Mouse (Mus musculus): Measurements from ENCODE around the gene Ddn. TPM values are rescaled to one million over a fixed set of nuclear protein-coding genes. Genes with fewer than 3 reads are reported as not detected.

The Ddn gene
- 0.23 TPM in 1 of 2 replicates, not detected in the other for total RNA-seq (2017)

DNA sequence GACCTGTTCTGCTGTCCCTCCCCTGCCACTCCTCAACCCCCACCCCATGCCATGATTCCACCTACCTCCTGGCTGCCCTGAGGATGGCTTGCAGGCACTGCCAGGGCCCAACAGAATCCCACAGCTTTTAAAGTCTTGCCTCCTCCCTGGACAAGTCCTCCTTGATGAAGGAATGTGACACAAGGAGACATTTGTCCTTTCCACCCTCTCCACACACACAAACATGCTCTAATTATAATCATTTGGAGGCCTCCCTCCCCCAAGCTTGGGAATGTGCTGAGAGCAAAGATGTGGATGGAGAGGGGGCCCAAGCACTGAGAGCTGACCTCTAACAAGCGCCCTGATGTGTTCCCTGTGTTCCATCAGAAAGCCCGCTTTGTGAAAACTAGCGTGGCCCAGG lies at the start of gene Ddn:
Ddn (minus strand) TSS at position 101 of the 400 bp plus-strand sequence.
- ATAC-seq (replicated peaks; ENCODE audit: low read depth, poor library complexity, severe bottlenecking) = no peak

DNA sequence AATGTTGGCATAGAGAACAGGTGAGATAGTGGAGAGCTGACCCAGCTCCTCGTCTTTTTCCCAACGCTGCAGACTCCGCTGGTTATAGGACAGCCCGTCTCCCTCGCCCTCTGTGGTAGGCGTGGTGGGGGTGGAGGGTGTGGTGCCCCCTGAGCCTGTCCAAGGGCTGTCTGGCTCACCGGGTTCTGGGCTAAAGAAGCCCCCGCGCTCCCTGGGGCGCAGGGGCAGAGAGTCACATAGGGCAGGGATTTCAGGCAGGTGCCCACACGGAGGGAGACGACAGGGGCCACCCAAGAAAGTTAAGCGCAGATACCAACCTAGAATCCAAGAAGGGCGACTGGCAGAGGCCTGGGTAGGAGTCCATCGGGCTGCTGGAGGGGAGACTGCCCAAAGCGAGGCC lies 44.9 kb upstream of the Ddn start:
- ATAC-seq (replicated peaks; ENCODE audit: low read depth, poor library complexity, severe bottlenecking) = no peak

DNA sequence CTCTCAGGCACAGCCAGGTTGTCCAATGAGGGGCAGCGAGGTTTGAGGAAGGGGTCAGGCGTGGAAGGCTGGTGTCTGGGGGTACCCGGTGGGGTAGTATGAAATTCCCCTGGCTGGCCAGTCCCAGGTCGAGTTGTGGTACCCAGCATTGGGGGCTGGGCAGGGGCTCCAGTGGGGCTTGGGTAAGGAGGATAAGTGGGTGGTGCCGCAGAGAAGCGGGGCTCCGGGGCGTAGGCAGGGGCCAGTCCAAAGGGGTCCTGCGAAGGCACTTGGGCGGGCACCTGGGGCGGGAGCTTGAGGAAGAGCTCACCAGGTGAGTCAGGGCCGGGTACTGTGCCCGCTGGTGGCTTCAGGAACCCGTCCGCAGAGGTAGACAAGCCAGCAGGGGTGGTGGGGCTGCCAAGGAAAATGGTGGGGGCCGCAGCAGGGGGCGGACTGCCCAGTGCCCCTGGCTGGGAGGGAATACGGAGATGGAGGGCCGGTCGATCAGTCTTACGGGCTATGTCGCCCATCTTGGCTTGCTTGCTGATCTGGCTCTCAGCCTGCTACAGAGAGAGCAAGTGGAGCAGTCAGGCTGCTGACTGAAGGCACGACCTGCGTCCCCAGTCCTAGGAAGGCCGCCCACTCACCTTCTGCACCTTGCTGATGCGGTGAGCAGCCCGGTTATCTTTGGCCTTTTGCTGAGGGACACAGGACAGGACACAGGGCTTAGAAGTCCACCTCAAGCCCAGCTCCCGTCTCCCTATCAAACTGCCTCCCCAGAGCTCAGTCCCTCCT lies 44.1 kb upstream of the Ddn start:
- no peak for ATAC-seq (replicated peaks; ENCODE audit: low read depth, poor library complexity, severe bottlenecking)

DNA sequence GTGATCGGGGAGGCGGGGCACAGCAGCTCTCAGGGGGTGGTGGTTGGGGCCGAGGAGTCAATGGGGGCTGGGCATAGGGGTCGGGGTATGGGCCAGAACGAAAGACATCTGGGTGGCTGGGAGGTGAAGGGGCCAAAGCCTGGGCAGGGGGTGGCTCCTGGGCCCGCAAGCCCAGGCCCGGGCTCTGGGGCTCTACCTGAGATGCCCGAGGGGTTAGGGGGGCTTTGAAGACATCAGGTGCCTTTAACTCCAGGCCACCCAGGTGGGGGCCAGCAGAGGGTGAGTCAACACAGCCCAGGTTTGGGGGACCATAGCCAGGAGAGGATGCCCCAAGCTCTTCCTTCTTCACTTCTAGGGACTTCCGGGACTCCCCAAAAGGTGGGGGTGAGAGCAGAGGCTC lies 43.4 kb upstream of the Ddn start:
- no peak for ATAC-seq (replicated peaks; ENCODE audit: low read depth, poor library complexity, severe bottlenecking)

DNA sequence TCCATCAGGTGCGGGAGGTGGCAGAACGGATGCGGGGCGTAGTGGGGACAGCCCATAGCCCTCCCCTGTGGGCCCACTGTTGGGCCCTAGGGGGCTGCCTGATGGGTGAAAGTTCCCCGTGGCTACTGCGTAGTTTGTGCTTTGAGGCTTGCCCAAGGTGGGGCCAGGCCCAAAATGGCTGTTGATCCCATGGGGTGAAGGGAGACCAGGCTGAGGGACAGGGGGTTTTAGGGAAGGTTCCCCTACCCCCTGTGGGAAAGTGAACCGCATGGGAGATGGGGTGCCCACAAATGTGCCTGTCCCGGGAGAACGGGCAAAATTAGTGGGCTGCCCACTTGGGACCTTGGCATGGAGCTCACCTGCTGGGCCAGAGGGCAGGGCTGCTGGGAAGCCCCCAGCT lies 42.8 kb upstream of the Ddn start:
- no peak for ATAC-seq (replicated peaks; ENCODE audit: low read depth, poor library complexity, severe bottlenecking)

DNA sequence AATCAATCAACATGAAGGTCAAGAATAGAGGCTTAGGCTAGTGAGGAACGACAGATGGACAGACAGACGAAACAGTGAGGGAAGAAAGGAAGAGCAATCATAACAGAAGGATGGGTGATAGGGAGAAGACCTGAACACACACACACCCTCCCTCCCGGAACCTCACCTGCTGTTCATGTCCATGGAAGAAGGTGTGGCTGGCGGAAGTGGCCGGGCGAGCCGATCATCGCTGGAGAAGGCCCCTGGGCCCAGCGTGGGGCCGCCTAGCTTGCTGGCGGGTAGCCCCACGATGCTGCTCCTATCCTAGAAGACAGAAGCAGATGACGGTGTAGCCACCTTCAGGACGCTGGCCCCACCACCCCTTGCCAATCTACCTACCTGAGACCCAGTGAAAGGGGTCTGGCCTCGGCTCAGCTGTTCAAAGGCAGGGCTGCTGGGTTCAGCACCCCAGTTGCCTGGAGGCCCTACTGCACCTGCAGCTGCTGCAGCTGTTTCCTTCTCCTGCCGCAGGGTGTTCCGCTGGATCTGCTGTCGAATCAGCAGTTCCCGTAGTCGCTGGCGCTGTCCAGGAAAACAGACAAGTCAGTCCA lies 42.0 kb upstream of the Ddn start:
- no peak for ATAC-seq (replicated peaks; ENCODE audit: low read depth, poor library complexity, severe bottlenecking)

DNA sequence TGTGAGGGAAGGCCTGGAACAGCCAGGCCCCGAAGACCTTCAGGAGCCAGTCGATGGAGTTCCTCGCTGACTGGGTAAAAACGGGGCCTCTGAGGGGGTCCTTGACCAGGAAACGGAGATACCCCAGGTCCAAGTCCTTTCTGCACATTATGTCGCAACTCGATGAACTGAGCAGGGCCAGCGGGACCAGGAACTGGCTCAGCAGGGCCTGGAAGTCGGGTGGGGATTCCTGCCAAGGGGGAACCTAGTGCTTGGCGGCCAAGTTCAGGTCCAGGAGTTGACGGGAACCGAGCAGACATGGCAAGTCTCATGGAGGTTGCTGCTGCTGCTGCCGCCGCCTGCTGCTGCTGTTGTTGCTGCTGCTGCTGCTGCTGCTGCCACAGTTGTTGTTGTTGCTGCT lies 41.4 kb upstream of the Ddn start:
- ATAC-seq (replicated peaks; ENCODE audit: low read depth, poor library complexity, severe bottlenecking) = no peak

DNA sequence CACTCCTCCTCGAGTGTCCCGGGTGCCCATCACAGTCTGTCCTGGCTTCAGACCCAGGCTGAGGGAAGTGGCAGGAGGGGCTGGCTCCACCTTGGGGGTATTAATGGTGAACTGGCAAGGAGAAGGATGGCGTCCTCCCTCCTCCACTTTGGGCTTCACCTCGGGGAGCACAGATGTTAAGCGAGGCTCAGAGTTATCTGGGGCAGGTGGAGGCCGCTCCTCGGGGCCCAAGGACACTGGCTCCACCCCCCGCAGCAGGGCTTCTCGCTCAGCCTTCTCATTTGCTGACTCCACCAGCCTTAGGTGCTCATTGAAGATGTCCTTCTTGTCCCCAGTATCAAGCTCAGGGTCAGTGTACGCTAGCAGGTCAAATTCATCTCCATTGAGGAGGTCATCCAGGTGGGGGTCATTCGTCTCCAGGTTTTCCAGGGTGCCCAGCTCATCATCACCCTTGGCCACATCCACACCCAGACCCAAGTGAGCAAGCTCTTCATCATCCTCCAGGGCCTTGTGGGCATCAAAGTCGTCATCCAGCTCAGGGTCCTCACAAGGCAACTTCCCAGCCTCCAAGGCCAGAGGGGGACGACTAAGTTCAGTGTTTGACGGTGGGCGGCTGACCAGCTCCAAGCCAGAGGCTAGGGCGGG lies 40.8 kb upstream of the Ddn start:
- no peak for ATAC-seq (replicated peaks; ENCODE audit: low read depth, poor library complexity, severe bottlenecking)

DNA sequence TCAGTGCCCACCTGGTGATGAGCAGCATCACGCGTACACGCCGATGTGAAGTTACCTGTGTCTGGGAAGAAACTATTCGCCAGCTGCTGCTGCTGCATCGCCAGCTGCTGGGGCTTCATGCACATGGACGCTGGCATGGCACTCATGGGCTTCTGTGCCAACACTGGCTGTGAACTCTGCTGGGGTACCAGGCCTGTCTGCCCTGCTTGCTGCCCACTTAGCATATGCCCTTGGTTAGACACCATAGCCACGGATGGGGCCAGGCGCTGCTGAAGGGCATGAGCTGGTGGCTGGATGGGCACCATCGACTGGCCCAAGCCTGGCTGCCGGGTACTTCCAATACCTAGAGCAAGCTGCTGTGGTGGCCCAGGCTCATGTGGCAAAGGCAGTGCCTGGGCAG lies 39.9 kb upstream of the Ddn start:
- no peak for ATAC-seq (replicated peaks; ENCODE audit: low read depth, poor library complexity, severe bottlenecking)

DNA sequence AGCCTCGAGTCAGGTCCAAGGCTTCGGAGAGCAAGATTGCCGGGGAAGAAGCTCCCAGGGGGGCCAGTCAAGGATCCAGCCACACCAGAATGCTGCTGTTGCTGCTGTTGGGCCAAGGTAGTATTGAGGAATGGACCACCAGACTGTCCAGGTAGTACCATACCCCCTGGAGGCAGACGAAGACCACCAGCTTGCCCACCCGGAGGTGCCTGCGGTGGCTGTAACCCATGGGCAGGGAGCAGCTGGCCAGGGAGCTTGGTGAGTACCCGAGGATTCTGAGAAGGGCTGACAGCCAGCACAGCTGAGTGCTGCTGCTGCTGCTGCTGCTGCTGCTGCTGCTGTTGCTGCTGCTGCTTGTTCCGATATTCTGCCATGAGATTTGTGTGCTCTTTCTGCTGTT lies 36.9 kb upstream of the Ddn start:
- no peak for ATAC-seq (replicated peaks; ENCODE audit: low read depth, poor library complexity, severe bottlenecking)

DNA sequence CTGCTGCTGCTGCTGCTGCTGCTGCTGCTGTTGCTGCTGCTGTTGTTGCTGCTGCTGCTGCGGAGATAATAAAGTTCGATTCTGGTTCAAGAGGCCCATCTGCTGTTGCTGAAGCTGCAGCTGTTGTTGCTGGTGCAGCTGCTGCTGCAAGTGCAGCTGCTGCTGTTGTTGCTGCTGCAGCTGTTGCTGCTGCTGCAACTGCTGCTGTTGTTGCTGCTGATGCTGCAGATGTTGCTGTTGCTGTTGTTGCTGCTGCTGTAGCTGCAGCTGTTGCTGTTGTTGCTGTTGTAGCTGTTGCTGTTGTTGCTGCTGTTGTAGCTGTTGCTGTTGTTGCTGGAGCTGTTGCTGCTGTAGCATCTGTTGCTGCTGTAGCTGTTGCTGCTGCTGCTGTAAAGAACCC lies 35.9 kb upstream of the Ddn start:
- no peak for ATAC-seq (replicated peaks; ENCODE audit: low read depth, poor library complexity, severe bottlenecking)

DNA sequence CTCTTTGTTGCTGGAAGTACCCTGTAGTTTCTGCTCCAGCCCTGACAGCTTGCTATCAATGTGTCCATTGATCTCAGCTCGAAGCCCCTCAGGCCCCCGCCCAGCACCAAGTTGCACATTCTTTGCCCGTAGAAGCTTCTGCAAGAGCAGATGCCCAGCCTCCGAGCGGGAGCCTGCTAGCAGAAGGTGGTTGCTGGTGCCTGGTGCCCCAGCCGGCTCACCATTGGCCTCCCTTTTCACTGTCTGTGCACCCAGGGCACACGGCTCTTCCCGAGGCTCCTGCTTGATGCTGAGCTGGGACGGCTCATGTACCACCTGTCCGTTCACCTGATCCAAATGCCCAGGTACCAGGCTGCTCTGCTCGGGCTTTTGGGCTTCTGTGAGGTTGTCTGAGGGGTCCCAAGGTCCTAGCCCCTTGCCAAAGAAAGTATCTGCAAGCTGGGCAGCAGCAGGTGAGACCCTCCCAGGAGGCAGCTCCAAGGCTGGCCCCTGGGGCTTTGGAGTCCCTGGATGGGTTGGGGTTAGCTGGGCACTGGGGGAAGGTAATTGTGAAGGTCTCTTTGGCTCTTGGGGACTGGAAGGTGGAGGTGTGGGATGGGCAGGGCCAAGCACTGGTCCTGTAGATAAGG lies 34.4 kb upstream of the Ddn start:
- no peak for ATAC-seq (replicated peaks; ENCODE audit: low read depth, poor library complexity, severe bottlenecking)

DNA sequence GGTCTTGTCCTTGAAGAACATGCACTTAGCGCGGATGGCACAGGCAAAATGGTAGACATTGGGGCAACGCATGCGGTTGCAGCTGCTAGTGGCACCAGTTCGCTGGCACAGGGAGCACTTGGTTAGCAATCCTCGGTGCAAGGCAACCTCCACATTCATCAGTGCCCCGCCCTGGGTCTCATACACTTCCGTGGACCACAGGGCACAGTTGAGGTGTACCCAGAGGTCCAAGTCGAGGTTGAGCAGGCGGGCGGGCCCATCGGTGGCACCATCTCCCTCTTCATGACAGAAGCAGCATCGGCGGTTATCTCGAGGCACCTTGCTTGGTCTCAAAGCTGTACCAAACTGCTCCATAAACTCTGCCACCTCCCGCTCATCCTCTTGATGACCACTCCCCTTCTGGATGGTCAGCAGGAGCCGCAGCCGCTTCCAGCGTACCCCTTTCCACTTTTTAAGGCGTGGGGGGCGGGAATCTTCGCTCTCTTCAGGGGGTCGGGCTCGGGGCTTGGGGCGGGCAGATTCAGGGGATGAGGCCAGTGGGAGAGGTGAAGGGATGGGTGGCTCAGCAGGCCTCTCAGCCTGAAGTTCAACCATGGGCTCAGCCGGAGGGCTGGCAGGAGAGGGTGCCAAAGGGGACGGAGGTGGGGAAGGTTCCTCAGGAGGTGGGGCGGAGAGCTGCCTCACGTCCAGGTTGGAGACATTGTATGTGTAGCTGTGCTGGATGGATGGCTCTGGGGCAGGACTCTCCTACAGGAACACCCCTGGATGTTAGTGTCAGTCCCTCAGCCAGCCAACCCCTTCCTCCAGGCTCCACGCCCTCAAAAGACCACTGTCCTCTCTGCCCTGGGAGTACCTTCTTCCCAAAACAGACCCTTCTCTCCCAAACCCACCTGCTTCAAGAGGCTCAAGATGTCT lies 30.6 kb upstream of the Ddn start:
- no peak for ATAC-seq (replicated peaks; ENCODE audit: low read depth, poor library complexity, severe bottlenecking)

DNA sequence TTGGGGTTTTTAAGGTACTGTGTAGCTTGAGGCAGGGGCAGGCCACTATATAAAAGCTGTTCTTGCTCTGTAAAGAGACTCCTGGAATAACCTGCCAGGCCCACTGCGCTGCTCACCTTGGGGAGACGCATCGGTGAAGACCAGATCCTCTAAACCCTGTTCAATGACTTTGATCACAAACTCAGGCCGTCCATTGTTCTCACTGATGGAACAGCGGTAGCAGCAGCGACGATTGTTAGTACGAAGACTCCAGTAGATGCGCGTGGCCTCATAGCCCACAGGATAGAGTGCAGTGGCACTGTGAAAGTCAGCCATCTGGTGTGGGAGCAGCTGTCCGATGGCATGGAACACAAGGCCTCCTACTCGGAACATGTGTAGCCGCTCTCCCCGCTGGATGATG lies 29.9 kb upstream of the Ddn start:
- ATAC-seq (replicated peaks; ENCODE audit: low read depth, poor library complexity, severe bottlenecking) = no peak

DNA sequence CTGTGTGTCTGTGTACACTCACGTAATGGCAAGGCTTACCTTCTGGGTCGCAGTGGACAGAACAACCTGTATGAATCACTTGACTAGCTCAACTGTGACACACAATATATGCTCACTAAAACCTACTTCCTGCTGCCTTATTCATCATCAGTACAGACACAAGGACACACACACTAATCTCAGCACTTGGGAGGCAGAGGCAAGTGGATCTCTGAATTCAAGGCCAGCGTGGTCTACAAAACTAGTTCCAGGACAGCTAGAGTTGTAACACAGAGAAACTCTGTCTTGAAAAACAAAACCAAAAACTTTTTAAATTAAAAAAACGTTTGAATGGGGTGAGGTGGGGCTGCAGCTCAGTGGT lies 28.4 kb upstream of the Ddn start:
- no peak for ATAC-seq (replicated peaks; ENCODE audit: low read depth, poor library complexity, severe bottlenecking)

DNA sequence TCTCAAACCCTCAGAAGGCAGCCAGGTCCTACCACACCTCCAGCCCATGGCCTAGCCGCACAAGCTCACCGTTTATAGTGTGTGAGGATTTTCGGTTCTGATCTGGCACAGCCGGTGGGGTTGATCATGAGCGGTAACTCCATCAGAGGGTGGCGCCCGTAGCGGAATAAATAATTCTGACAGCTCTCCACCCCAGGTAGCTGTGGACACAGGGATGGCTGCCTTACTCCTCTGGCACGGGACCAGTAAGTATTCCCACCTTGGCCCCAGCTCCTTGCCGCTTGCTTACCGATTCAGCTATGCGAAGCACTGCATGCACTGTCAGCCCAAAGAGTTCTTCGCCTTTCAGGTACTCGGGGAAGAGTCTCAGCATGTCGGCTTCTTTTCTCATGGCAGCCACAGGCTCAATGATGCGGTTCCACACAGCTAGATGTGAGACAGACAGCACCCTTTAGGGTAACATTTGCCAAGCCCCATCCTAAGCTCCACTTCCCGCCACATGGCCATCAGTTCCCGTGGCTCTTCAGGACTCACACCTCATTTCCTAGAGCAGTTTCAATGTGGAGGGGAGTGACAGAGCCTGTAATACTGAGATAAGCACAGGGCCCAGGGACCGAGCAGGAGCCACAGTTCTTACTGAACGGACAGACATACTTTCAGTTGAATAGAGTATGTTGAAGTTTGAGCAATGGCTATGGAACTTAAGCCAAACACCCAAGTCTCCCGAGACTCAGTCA lies 27.9 kb upstream of the Ddn start:
- no peak for ATAC-seq (replicated peaks; ENCODE audit: low read depth, poor library complexity, severe bottlenecking)

DNA sequence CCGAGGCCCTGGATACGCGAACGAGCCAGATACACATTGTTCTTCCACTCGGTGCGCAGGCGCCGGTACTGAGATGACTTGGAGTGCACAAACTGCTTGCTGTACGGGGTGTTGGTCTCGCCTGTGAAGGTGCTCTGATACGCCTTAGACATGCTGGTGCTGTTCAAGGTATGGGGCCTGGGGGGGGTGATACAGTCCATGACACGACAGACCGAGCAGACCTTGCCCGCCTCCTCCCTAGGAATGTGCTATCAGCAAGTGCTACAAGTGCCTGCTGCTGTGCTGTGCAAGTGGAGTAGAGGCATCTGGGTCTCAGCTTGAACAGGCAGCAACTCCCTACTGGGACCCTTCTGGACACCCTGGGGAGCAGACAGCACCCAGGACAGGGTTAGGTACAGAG lies 26.0 kb upstream of the Ddn start:
- no peak for ATAC-seq (replicated peaks; ENCODE audit: low read depth, poor library complexity, severe bottlenecking)

DNA sequence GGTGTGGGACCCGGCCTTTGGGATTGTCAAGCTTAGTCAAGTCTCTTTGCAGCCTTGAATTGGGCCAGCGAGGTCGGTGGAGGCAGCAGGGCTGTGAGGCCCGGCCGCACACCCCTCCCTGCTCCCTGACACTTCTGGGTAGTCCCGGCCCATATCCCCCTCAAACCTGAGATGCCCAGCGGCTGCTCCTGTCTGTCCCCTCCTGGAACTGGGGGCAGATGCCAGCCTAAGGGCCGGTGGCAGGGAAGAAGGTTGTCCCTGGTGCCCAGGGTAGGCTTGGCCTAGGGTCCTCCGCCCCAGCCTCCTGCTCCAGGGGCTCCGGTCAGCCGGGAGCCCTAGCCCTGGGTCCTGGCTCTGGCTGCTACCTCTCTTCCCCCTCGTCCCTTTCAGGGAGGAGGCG lies 24.8 kb upstream of the Ddn start:
- ATAC-seq (replicated peaks; ENCODE audit: low read depth, poor library complexity, severe bottlenecking) = no peak

DNA sequence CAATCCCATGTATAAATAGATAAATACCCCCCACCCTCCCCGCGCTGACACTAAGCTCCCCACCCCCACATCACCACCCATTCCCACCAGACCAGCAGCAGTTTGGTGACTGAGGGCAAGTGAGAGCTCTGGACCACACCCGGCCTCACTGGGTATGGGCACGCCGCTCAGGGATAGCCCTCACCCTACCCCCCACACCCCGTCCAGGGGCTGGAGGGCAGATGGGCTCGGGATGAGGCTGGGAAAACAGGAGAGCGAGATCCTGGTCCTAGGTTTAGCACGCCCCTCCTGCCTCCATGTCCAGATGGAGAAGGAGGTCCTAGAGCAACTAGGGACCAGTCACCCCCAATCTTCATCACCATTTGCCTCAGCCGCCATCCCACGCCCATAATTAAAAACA lies 24.0 kb upstream of the Ddn start:
- no peak for ATAC-seq (replicated peaks; ENCODE audit: low read depth, poor library complexity, severe bottlenecking)
